ENCODE assay signal across 8 mouse cellular contexts in genomic region chr4:120283141-120283540, GRCm38 (mm10). TPM values are rescaled to one million over a fixed set of nuclear protein-coding genes. Genes with fewer than 3 reads are reported as not detected.
DNase-seq lines count a peak whose midpoint lies in the region; ATAC-seq and TF ChIP-seq lines count a peak whose summit lies in the region.

No protein-coding gene starts in this region.

- peak; percentile 77 for DNase-seq in ES-CJ7 (ENCODE audit: low read depth, low spot score)
- DNase-seq in adrenal gland, adult 18-20 months (ENCODE audit: low spot score in 2 of 2): peak; percentile 67 to 71
- no peak for DNase-seq in forebrain, embryonic 10.5 days (ENCODE audit: extremely low spot score, low spot score)
- peak; percentile 90 for DNase-seq in kidney, postnatal 0 days (ENCODE audit: low spot score)
- DNase-seq in lung, adult 18-20 months: peak; percentile 90 to 95
- DNase-seq in ovary, adult 18-20 months (ENCODE audit: low spot score): peak; percentile 92
- DNase-seq in c-Kit-positive CD71-positive TER-119-positive erythroid progenitor cells, embryonic 14.5 days (ENCODE audit: low spot score): no peak

- peak overlapping the region; percentile 94 for H3K4me2 ChIP-seq in heart, embryonic 15.5 days
- H3K4me2 ChIP-seq in kidney, postnatal 0 days (ENCODE audit: low read length): peak overlapping the region; percentile 91

- peak; percentile 78 for ATAC-seq in heart, embryonic 15.5 days (replicated peaks; ENCODE audit: insufficient number of reproducible peaks, insufficient read depth, low FRiP score, low read depth)
- ATAC-seq in kidney, postnatal 0 days (replicated peaks; ENCODE audit: low FRiP score, low read depth): peak; percentile 50

- H3K4me1 ChIP-seq in forebrain, embryonic 10.5 days: peaks cover 56% of the 10 kb centered on the region
- H3K4me1 ChIP-seq in heart, embryonic 15.5 days (replicated peaks): peaks cover 31% of the 10 kb centered on the region
- H3K4me1 ChIP-seq in kidney, postnatal 0 days (replicated peaks; ENCODE audit: insufficient read depth, low read length): peaks cover 24% of the 10 kb centered on the region

- TF ChIP-seq CTCF in kidney, postnatal 0 days (IDR thresholded peaks at IDR 0.05; ENCODE audit: low read depth): no peak

- H3K4me3 ChIP-seq in forebrain, embryonic 10.5 days: peak overlapping the region; percentile 58
- peak overlapping the region; percentile 56 for H3K4me3 ChIP-seq in heart, embryonic 15.5 days
- peak overlapping the region; percentile 44 for H3K4me3 ChIP-seq in kidney, postnatal 0 days (replicated peaks; ENCODE audit: low read depth, low read length)

- H3K9me3 ChIP-seq in forebrain, embryonic 10.5 days: no peaks in the 10 kb centered on the region
- no peaks in the 10 kb centered on the region for H3K9me3 ChIP-seq in heart, embryonic 15.5 days (replicated peaks)
- no peaks in the 10 kb centered on the region for H3K9me3 ChIP-seq in kidney, postnatal 0 days (replicated peaks; ENCODE audit: low read length)

- peaks cover 97% of the 10 kb centered on the region for H3K27me3 ChIP-seq in forebrain, embryonic 10.5 days (ENCODE audit: poor library complexity, severe bottlenecking)
- peaks cover 74% of the 10 kb centered on the region for H3K27me3 ChIP-seq in heart, embryonic 15.5 days
- peaks cover 31% of the 10 kb centered on the region; the same call in 1 of the 2 replicates for H3K27me3 ChIP-seq in kidney, postnatal 0 days (ENCODE audit: insufficient read depth, low read length)

- H3K27ac ChIP-seq in forebrain, embryonic 10.5 days: peak overlapping the region; percentile 82
- H3K27ac ChIP-seq in heart, embryonic 15.5 days: peak overlapping the region; percentile 62
- no peak overlapping the region for H3K27ac ChIP-seq in kidney, postnatal 0 days

- WGBS in forebrain, embryonic 10.5 days: 8% methylated on average over 6 of the region's 6 CpGs
- 17% methylated on average over 6 of the region's 6 CpGs for WGBS in heart, embryonic 15.5 days
- WGBS in kidney, postnatal 0 days: 12% methylated on average over 6 of the region's 6 CpGs

- no peaks in the 10 kb centered on the region for H3K36me3 ChIP-seq in forebrain, embryonic 10.5 days (replicated peaks)
- H3K36me3 ChIP-seq in heart, embryonic 15.5 days: no peaks in the 10 kb centered on the region
- H3K36me3 ChIP-seq in kidney, postnatal 0 days (ENCODE audit: insufficient read depth, low read length): no peaks in the 10 kb centered on the region

- H3K9ac ChIP-seq in heart, embryonic 15.5 days: peak overlapping the region; percentile 63
- peak overlapping the region; percentile 62 for H3K9ac ChIP-seq in kidney, postnatal 0 days (ENCODE audit: low read depth, low read length)

RNA-seq across cellular contexts. Expression of gene Foxo6, which starts 4.0 kb away (rescaled TPM):
- under 1 TPM; 0.40 to 0.64 TPM for total RNA-seq in adrenal gland, adult 18-20 months (2021)
- 0.06 TPM in 2 replicates for polyA plus RNA-seq in forebrain, embryonic 10.5 days (2016; fragmentation: Nextera tagmentation; extraction: Ambion mirVana)
- 0.05 and 0.18 TPM in 2 replicates for polyA plus RNA-seq in heart, embryonic 15.5 days (2015; fragmentation: Nextera tagmentation; extraction: Ambion mirVana)
- polyA plus RNA-seq in kidney, postnatal 0 days (2015; fragmentation: Nextera tagmentation; extraction: Ambion mirVana): 0.11 TPM in 1 of 2 replicates, not detected in the other

Comparison
In these comparisons a context has a peak if more than half of its experiments do, and no peak if none do; other contexts are left out.
1. DNase-seq: peak in ES-CJ7 (single experiment), adrenal gland, adult 18-20 months (2 of 2), kidney, postnatal 0 days (single experiment), lung, adult 18-20 months (2 of 2) and ovary, adult 18-20 months (single experiment); none in forebrain, embryonic 10.5 days (single experiment) and c-Kit-positive CD71-positive TER-119-positive erythroid progenitor cells, embryonic 14.5 days (single experiment).
2. Peak in every context shown above with its lines, with median percentiles within 50 percentile points of each other: H3K4me3 ChIP-seq.